Mouse (Mus musculus) lung, postnatal 0 days (tissue): ENCODE measurements around the gene Adamts17.

Experiments used
- CTCF ChIP-seq: IDR thresholded peaks from 2 replicates; pipeline ENCODE4 v1.5.1; 2016; ENCODE audit warnings: antibody characterized with exemption, mild to moderate bottlenecking
- EP300 ChIP-seq: IDR thresholded peaks from 2 replicates; pipeline ENCODE4 v1.6.1; 2016; ENCODE audit warnings: antibody characterized with exemption, mild to moderate bottlenecking, control low read depth

DNA sequence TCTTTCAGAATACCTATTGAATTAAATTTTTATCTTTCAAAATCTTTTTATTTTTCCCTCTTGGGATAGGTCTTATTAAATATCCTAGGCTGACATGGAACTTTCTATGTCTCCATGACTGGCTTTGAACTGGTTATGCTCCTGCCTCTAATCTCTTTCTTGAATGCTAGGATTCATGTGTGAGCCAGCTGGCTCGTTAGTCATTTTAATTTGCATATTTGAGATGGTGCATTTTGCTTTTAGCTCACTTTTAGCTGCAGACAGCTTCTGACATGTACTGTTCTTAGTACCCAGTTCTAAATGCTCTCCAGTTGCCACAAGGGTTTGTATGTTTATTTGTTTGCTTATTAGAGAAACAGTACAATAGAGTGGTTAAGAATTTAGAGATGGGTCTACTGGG lies 18.1 kb downstream of the Adamts17 start:
- TF ChIP-seq CTCF (no peak), EP300 (no peak)
